ENCODE assay signal across 24 mouse cellular contexts in the genomic region with DNA sequence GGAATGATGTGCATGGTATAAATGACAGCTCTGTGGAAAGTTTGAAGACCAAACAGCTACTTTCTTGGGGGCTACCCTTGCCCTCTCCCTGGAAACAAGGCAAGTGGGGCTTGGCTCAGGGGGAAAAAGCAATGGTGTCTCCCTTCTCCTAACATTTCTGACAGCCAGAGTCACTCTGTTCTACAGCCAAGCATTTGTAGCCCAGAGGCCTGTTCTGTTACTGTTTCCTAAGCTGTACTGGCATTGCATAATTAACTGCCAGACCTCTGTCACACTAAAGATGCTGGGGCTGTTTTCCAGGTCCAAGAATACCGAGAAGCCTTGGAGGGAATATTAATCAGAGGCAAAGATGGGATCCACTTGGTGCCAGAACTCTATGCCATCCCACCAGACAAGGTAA. TPM values are rescaled to one million over a fixed set of nuclear protein-coding genes. Genes with fewer than 3 reads are reported as not detected.
A peak's percentile ranks its signal among the peaks of the same experiment; 100 is the strongest.
DNase-seq lines count a peak whose midpoint lies in the region; ATAC-seq and TF ChIP-seq lines count a peak whose summit lies in the region.
"Had no signal": no experiment of that assay in that cellular context is flagged by ENCODE, and none has a peak within 500 bp of the region (broad histone marks: within the 10 kb centered on the region; RNA-seq: fewer than 3 reads in every experiment).

No protein-coding gene starts in this region.

- DNase-seq in kidney, adult 2 months = peak; percentile 15
- no peak for DNase-seq in kidney, adult 11 months
- peak; percentile 17 for DNase-seq in lung, postnatal 10 days
- DNase-seq in lung, adult 2 months = no peak
- DNase-seq in lung, postnatal 25 days (ENCODE audit: low spot score) = peak; percentile 12
- DNase-seq in hindbrain, embryonic 11.5 days (ENCODE audit: low spot score) = no peak
- DNase-seq: adrenal gland, adult 2 months; cerebellum, adult 11 months; cerebellum, adult 8-10 months; cerebellum, postnatal 14 days; embryo, embryonic 11 days; gastrocnemius, postnatal 36 days; heart, adult 18-20 months; heart, postnatal 10 days; heart, postnatal 4 days had no signal

- no peak for ATAC-seq in hindbrain, embryonic 11.5 days (ENCODE audit: low FRiP score)
- ATAC-seq: activated CD4-positive, CD25-positive, alpha-beta regulatory T cell, adult 4 months; forebrain, embryonic 15.5 days; hindbrain, postnatal 0 days; Patski had no signal

- no peak overlapping the region for H3K9ac ChIP-seq in hindbrain, embryonic 11.5 days (ENCODE audit: low read depth, low read length)
- H3K9ac ChIP-seq: embryonic facial prominence, embryonic 15.5 days; forebrain, embryonic 15.5 days; hindbrain, embryonic 13.5 days had no signal

- H3K4me3 ChIP-seq in kidney, adult 2 months (ENCODE audit: insufficient read depth, low read depth, low read length) = no peak overlapping the region
- H3K4me3 ChIP-seq in lung, adult 2 months (replicated peaks; ENCODE audit: extremely low read depth, low read depth, low read length) = no peak overlapping the region
- no peak overlapping the region for H3K4me3 ChIP-seq in hindbrain, embryonic 11.5 days (ENCODE audit: low read depth, low read length)
- H3K4me3 ChIP-seq: embryonic facial prominence, embryonic 15.5 days; erythroblast, embryonic 14.5 days; forebrain, embryonic 15.5 days; heart, embryonic 10.5 days; hindbrain, embryonic 13.5 days had no signal

- no peaks in the 10 kb centered on the region for H3K4me1 ChIP-seq in kidney, adult 2 months (ENCODE audit: control insufficient read depth, insufficient read depth, low read length)
- no peaks in the 10 kb centered on the region for H3K4me1 ChIP-seq in lung, adult 2 months (ENCODE audit: control insufficient read depth, insufficient read depth, low read length)
- no peaks in the 10 kb centered on the region for H3K4me1 ChIP-seq in hindbrain, embryonic 11.5 days (replicated peaks; ENCODE audit: control insufficient read depth, insufficient read depth, low read length)
- H3K4me1 ChIP-seq: embryonic facial prominence, embryonic 15.5 days; forebrain, embryonic 15.5 days; heart, embryonic 10.5 days; hindbrain, embryonic 13.5 days had no signal

- H3K27me3 ChIP-seq in kidney, adult 2 months (replicated peaks; ENCODE audit: control insufficient read depth, insufficient read depth, low read length) = no peaks in the 10 kb centered on the region
- H3K27me3 ChIP-seq in hindbrain, embryonic 11.5 days (ENCODE audit: control insufficient read depth, insufficient read depth, low read length) = peaks cover 2% of the 10 kb centered on the region; the same call in 1 of the 2 replicates
- H3K27me3 ChIP-seq: CH12.LX; embryonic facial prominence, embryonic 15.5 days; forebrain, embryonic 15.5 days had no signal

- no peaks in the 10 kb centered on the region for H3K36me3 ChIP-seq in kidney, adult 2 months (ENCODE audit: control insufficient read depth, insufficient read depth, low read length)
- no peaks in the 10 kb centered on the region for H3K36me3 ChIP-seq in hindbrain, embryonic 11.5 days (ENCODE audit: control insufficient read depth, insufficient read depth, low read length)
- H3K36me3 ChIP-seq: forebrain, embryonic 15.5 days had no signal

- H3K4me2 ChIP-seq in hindbrain, embryonic 11.5 days (replicated peaks; ENCODE audit: low read depth, low read length) = no peak overlapping the region
- H3K4me2 ChIP-seq: embryonic facial prominence, embryonic 15.5 days; forebrain, embryonic 15.5 days; hindbrain, embryonic 13.5 days had no signal

- H3K9me3 ChIP-seq in hindbrain, embryonic 11.5 days (ENCODE audit: control insufficient read depth, low read length) = no peaks in the 10 kb centered on the region
- H3K9me3 ChIP-seq: embryonic facial prominence, embryonic 15.5 days; forebrain, embryonic 15.5 days; heart, embryonic 10.5 days; hindbrain, embryonic 13.5 days had no signal

- no peak for TF ChIP-seq CTCF in kidney, adult 2 months (conservative IDR thresholded peaks at IDR 0.05; ENCODE audit: insufficient read depth, insufficient read length, low read depth, low read length)
- TF ChIP-seq CTCF in lung, adult 2 months (IDR thresholded peaks at IDR 0.05; ENCODE audit: insufficient read depth, low read length) = no peak

- TF ChIP-seq POLR2A in kidney, adult 2 months (IDR thresholded peaks at IDR 0.05; ENCODE audit: low read depth, low read length) = no peak
- no peak for TF ChIP-seq POLR2A in lung, adult 2 months (IDR thresholded peaks at IDR 0.05; ENCODE audit: borderline replicate concordance, extremely low read depth, low read depth, low read length)

- WGBS in kidney, adult 2 months = 79% methylated on average over 1 of the region's 1 CpGs
- 47% methylated on average over 1 of the region's 1 CpGs for WGBS in lung, adult 2 months
- 70% methylated on average over 1 of the region's 1 CpGs for WGBS in hindbrain, embryonic 11.5 days

- H3K27ac ChIP-seq in kidney, adult 2 months (ENCODE audit: insufficient read depth, low read depth, low read length) = no peak overlapping the region
- no peak overlapping the region for H3K27ac ChIP-seq in hindbrain, embryonic 11.5 days (ENCODE audit: low read depth, low read length)
- H3K27ac ChIP-seq: embryonic facial prominence, embryonic 15.5 days; forebrain, embryonic 15.5 days; heart, embryonic 10.5 days; hindbrain, embryonic 13.5 days; hindbrain, postnatal 0 days had no signal

RNA-seq across cellular contexts. Expression of a gene that starts 46.9 kb away (rescaled TPM):
- polyA plus RNA-seq in kidney, adult 2 months (2012; rRNA removed) = 13.0 and 13.7 TPM in 2 replicates
- 11.1 and 15.0 TPM in 2 replicates for polyA plus RNA-seq in lung, adult 2 months (2012; rRNA removed)
- 17.8 and 19.3 TPM in 2 replicates for polyA plus RNA-seq in hindbrain, embryonic 11.5 days (2014; fragmentation: Nextera tagmentation; extraction: Ambion mirVana)

Comparison
In these comparisons a context has a peak if more than half of its experiments do, and no peak if none do; other contexts are left out.
1. DNase-seq: peak in kidney, adult 2 months (single experiment), lung, postnatal 10 days (single experiment) and lung, postnatal 25 days (single experiment); none in kidney, adult 11 months (single experiment), lung, adult 2 months (single experiment) and hindbrain, embryonic 11.5 days (single experiment).